Mouse (Mus musculus) embryonic fibroblast, embryonic 13.5 days (primary cell): ENCODE data around the gene Rftn1. TPM values are rescaled to one million over a fixed set of nuclear protein-coding genes. Genes with fewer than 3 reads are reported as not detected.

Experiments used
- H3K27ac ChIP-seq: 2 replicates; pipeline ENCODE4 v1.5.1; 2012; ENCODE audit warnings: low read length, control low read depth, inconsistent platforms; ENCODE audit not compliant: insufficient read depth
- H3K4me1 ChIP-seq: 2 replicates; pipeline ENCODE4 v1.6.1; 2011; ENCODE audit warnings: low read length; ENCODE audit not compliant: control insufficient read depth, insufficient read depth
- H3K4me3 ChIP-seq: 2 replicates; pipeline ENCODE4 v1.5.1; 2011; ENCODE audit warnings: mild to moderate bottlenecking, control low read depth, low read length; ENCODE audit not compliant: insufficient read depth
- CTCF ChIP-seq: IDR thresholded peaks from 2 replicates; pipeline ENCODE4 v1.5.1; 2011; ENCODE audit warnings: mild to moderate bottlenecking, control low read depth, low read length, moderate library complexity, borderline replicate concordance; ENCODE audit not compliant: insufficient read depth
- POLR2A ChIP-seq: IDR thresholded peaks from 2 replicates; pipeline ENCODE4 v1.6.1; 2011; ENCODE audit warnings: low read depth, mild to moderate bottlenecking, control low read depth, low read length, moderate library complexity
- polyA plus RNA-seq: library from polyadenylated mRNA; stranded (reverse); fragments of >200 nt; gene quantifications from 2 replicates; pipeline ENCODE4 v1.2.4, GENCODE M21; 2011; ENCODE audit warnings: low read depth; ENCODE audit not compliant: missing spikeins, insufficient read length

The Rftn1 gene
- polyA plus RNA-seq, 1 experiment: 15.1 TPM

GRCm38 (mm10) chr17:50070822-50071601, 119.5 kb downstream of the Rftn1 start:
- H3K4me1 ChIP-seq: no peaks in the 10 kb centered on the region
- H3K27ac ChIP-seq: no peak overlapping the region
- H3K4me3 ChIP-seq: no peak overlapping the region
- no peak for TF ChIP-seq CTCF
- TF ChIP-seq POLR2A: no peak

- Histone ChIP-seq H3K27ac (no peak overlapping the region), H3K4me3 (no peak overlapping the region), H3K4me1 (no peaks in the 10 kb centered on the region)
- TF ChIP-seq CTCF (no peak), POLR2A (no peak)
Measured at GRCm38 (mm10) chr17:50069897-50070636, 120.4 kb downstream of the Rftn1 start.

GRCm38 (mm10) chr17:50069205-50069604, 121.3 kb downstream of the Rftn1 start:
- TF ChIP-seq POLR2A: no peak
- Histone ChIP-seq H3K27ac (no peak overlapping the region), H3K4me3 (no peak overlapping the region), H3K4me1 (no peaks in the 10 kb centered on the region)

- Histone ChIP-seq H3K27ac (no peak overlapping the region), H3K4me1 (no peaks in the 10 kb centered on the region), H3K4me3 (no peak overlapping the region)
- TF ChIP-seq POLR2A (no peak), CTCF (no peak)
Measured at GRCm38 (mm10) chr17:50068681-50069138, 121.8 kb downstream of the Rftn1 start.

- no peak overlapping the region for H3K27ac ChIP-seq
- H3K4me3 ChIP-seq: no peak overlapping the region
- H3K4me1 ChIP-seq: no peaks in the 10 kb centered on the region
- TF ChIP-seq CTCF (no peak), POLR2A (no peak)
Measured at GRCm38 (mm10) chr17:50067774-50068680, 122.4 kb downstream of the Rftn1 start.

- Histone ChIP-seq H3K27ac (no peak overlapping the region), H3K4me1 (no peaks in the 10 kb centered on the region), H3K4me3 (no peak overlapping the region)
- TF ChIP-seq POLR2A (no peak), CTCF (no peak)
Measured at GRCm38 (mm10) chr17:50066822-50067713, 123.4 kb downstream of the Rftn1 start.

GRCm38 (mm10) chr17:50063832-50064627, 126.4 kb downstream of the Rftn1 start:
- no peak for TF ChIP-seq POLR2A
- TF ChIP-seq CTCF: no peak
- H3K27ac ChIP-seq: no peak overlapping the region
- H3K4me1 ChIP-seq: no peaks in the 10 kb centered on the region
- no peak overlapping the region for H3K4me3 ChIP-seq

GRCm38 (mm10) chr17:50062649-50063048, 127.8 kb downstream of the Rftn1 start:
- H3K27ac ChIP-seq: no peak overlapping the region
- no peaks in the 10 kb centered on the region for H3K4me1 ChIP-seq
- no peak overlapping the region for H3K4me3 ChIP-seq
- TF ChIP-seq CTCF (no peak), POLR2A (no peak)
